Mouse (Mus musculus): ENCODE results near the gene 6330409D20Rik. TPM values are rescaled to one million over a fixed set of nuclear protein-coding genes. Genes with fewer than 3 reads are reported as not detected.

The 6330409D20Rik gene
- total RNA-seq, 1 experiment from 2014 or later: not detected

DNA sequence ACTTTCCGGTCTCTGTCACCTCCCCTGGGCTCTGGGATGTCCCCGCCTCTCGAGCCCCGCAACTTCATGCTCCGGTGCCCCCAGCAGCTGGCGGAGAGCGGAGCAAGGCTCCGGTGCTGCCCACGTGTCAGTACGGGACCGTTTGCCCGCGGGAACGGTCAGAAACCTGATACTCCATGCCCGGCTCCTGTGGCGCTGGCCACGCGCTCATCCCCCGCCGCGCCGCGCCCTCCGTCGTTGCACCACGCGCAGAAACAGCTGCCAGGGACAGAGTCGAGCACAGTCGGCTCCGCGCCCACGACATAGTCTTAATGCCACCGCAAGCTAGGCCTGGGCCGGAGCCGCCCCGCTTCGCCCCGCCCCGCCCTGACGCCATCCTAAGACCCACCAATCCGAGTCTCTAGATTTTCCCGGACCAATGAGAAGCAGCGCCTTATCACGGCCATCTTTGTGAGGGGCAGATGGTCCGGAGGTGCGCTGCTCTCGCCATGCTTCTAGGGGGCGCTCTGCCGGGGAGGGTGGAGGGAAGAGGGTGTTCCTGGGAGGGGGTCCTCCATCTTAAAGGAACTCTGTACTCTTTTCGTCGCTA lies 46.9 kb downstream of the 6330409D20Rik start:
- DNase-seq: peak; percentile 93

DNA sequence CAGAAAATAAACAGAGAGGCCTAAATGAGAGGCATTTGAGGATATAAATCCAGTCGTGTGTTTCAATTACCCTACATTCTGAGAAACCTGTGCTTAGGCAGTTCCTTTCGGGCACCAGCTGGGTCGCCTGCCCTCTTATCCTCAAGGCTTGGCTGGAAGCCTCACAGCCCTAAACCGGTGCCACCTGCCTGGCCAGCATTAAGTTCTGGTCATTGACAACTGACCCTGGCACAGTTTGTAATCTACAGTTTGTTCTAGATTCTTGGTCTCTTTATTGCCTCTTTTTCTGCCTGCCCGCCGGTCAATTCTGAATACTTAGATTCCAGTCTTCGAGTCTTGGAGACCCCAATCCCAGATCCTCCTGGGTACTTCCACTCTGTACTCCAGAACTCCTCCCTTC lies 47.5 kb downstream of the 6330409D20Rik start:
- DNase-seq: no peak

DNA sequence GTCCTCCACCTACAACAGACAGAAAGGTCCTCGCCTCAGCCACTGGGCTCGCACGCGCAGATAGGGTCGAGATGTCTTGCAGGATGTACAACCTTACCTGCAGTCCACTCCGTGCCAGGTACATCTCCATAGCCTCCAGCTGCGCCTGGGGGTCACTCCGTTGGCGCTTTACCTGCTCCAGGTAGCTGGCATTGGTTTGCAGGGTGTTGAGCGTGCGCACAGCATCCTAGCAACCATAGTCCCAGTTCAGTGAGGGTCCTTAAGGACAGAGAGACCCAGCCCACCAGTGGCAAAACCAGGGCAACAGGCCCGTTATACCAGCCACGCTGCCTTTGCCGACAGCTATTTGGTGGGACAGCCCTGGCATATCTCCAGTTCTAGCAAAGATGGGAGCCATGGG lies 48.3 kb downstream of the 6330409D20Rik start:
- DNase-seq: no peak

DNA sequence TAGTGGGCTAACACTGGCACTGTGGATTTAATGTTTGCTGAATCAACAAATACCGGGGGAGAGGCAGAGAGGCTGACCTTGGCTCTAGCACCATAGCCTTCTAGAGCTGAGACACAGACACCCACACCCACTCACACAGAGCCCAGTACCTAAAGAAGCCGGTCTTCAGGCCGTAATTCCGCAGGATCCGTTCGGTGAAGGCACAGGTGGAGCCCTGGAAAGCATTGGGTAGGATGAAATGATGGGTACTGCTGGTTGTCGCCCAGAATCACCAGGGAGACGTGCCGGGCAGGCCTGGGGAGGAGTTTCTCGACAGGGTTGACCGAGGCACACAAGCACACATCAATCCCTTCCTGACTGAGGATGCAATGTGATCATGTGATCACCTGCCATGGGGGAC lies 49.8 kb downstream of the 6330409D20Rik start:
- no peak for DNase-seq

DNA sequence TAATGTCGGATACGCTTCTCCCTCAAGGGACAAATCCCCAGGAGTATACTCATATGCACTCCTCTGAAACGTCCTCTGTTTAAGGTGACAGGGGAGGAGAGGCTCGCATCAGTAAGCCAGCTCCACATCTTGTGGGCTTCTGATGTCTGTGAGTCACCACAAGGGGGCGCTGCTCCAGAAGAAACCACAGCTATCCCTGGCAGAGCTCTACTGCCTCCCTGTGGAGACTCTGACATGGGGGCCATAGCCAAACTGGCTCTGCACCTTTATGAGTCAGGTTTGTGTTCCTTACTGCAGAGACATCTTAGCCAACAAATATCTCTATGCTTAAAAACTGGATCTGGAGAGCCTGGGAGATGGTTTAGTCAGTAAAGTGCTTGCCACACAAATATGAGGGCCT lies 51.4 kb downstream of the 6330409D20Rik start:
- DNase-seq: peak; percentile 90

DNA sequence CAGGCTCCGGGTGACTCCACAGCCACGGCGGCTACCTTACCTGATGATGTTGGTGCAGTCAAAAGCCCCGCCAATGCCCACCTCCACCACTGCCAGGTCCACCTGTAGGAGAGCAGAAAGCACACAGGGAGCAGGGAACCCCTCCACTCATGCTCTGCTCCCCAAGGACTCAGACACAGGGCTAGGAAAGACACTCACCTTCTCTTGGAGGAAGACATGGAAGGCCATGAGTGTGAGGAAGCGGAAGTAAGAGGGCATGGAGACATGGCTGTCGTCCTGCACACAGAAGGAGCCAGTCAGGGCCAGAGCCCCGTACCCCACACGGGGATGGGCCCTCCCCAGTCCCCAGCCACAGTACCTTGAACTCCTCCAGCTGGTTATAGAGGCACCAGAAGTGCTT lies 53.3 kb downstream of the 6330409D20Rik start:
- DNase-seq: no peak

DNA sequence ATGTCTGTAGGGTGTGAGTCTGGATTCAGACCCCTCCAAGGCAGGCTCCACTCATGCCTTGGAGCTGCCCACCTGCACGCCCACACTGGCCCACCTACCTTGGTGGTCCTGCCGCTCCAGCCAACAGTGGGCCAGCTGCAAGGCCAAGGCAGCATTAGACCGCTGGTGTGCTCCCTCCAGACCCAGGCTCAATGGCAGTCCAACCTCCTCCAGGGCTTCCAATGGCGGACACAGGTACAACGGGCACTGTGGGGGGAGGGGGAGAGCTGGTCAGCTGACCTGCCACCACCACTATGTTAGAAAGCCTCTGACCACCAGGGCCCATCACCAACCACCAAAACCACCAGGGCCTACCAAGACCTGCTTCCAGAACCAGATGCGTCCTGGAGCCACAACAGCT lies 54.2 kb downstream of the 6330409D20Rik start:
- no peak for DNase-seq

DNA sequence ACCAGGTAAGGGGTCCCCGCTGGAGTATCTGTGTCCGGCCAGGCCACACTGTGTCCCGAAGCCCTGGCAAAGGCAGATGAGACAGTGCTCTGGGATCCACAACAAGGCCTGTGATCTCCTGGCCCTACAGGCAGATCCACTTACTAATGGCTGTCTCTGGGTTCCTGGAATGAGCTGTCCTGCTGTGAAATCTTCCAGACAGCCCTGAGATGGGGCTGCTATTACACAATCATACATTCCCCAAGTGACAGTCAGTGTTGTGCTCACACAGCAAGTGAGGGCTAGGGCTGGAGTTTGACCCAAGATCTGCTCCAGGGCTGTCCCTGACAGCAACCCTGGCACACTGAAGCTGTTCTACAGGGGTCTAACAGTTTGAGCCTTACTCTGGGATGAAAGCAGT lies 55.0 kb downstream of the 6330409D20Rik start:
- DNase-seq: no peak

DNA sequence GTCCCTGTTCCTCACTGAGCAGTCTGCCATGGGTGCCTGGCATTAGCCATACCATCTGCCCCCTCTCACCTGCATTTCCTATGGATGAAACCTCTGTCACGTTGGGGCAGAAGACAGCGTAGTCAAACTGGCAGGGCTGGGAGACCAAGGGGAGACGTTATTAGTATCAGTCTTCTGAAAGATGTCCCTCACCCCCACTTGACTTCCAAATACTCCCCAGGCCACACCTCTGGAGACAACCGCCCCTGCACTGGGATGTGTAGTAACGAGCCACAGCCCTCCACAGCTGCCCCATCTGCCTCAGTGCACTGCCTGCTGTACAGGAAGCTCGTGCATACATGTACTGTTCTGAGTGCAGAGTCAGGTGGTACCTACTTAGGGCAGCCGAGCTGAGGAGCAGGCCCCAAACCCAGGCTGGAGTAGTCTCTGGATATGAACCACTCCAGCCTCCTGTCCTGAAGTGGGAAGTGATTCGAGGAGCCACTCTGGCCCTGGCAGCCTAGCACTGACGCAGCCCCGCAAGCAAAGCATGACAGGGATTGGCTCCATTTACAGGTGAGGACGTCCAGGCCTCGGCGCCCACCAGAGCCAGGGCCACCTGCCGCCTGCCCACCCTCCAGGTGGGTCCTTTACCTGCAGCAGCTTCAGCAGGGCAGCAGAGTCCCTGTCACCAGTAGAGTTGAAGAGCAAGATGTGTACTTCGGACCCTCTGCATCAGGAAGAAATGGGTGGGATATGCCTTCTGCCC lies 56.0 kb downstream of the 6330409D20Rik start:
- DNase-seq: no peak

DNA sequence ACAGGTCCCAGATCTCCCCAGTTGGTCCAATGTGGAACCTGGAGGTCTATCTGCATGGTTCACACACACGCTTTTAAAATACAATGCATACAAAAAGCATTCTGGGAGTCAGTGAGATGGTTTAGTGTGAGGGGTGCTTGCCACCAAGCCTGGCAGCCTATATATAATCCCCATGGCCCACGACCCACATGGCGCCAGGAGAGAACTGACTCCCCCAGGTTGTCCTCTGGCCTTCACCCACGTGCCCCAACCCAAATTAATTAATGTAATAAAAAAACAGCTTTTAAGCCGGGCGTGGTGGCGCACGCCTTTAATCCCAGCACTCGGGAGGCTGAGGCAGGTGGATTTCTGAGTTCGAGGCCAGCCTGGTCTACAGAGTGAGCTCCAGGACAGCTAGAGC lies 57.1 kb downstream of the 6330409D20Rik start:
- no peak for DNase-seq

DNA sequence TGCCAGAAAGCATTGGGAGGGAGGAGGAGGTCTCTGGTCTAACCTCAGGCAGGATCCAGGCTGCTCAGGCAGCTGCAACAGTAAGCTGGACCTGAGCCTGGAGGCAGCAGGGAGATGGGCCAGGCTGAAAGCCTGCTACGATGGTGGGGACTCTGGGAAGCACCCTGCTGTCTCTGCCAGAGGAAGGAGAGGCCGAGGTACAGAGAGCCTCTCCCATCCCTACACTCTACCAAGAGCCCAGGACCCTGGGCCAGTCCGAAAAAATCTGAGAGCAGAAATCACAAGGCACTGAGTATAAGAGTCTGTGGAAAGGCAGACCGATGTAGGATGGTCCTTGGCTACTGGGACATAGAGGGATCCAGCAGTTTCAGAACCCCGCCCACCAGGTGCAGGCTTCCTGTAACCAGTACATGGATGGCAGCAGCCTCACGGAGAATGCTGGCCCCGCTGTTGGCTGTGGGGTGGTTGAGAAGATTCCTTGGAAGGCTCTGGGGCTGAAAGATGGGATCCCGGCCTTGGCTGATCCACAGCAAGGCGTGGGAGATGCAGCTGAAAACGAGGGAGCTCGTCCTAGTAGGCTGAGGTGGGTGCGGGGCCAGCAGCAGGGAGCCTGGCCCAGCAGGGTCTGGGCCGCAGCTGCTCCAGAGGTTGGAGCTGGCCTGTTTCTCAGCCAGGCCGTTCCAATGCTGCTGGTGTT lies 57.9 kb downstream of the 6330409D20Rik start:
- DNase-seq: no peak

Small RNA genes within 50 kb of the gene (microRNA-seq; reads per million reads assigned to microRNA genes)
- 0 to 0.36 reads per million in 2 experiments for gene Mir2861
- gene Mir3960: 0 reads per million in 2 experiments
- gene Mir8093: 0 reads per million in 2 experiments

Other genes starting within 250 kb of the 6330409D20Rik start
- gene Fam102a, start 205.7 kb downstream of the 6330409D20Rik start, total RNA-seq (2021): 32.3 and 35.5 TPM in 2 replicates
- gene Dpm2, start 170.2 kb downstream of the 6330409D20Rik start, total RNA-seq (2021): 63.7 and 66.8 TPM in 2 replicates
- not detected in 2 replicates for gene Pip5kl1, start 166.2 kb downstream of the 6330409D20Rik start, total RNA-seq (2021)
- gene 9430097D07Rik, start 165.3 kb downstream of the 6330409D20Rik start, total RNA-seq (2021): not detected in 2 replicates
- gene St6galnac4, start 153.9 kb downstream of the 6330409D20Rik start, total RNA-seq (2021): 8.8 and 9.4 TPM in 2 replicates
- gene St6galnac6, start 141.3 kb downstream of the 6330409D20Rik start, total RNA-seq (2021): 48.4 and 56.0 TPM in 2 replicates
- gene Ak1, start 119.3 kb downstream of the 6330409D20Rik start, total RNA-seq (2021): 43.4 and 61.9 TPM in 2 replicates
- gene Eng, start 94.4 kb downstream of the 6330409D20Rik start, total RNA-seq (2021): 105 and 106 TPM in 2 replicates
- gene Fpgs, start 36.9 kb downstream of the 6330409D20Rik start, total RNA-seq (2021): 12.5 and 15.4 TPM in 2 replicates
- 83.6 and 96.8 TPM in 2 replicates for gene Cdk9, start 27.9 kb downstream of the 6330409D20Rik start, total RNA-seq (2021)
- gene Sh2d3c, start 20.0 kb downstream of the 6330409D20Rik start, total RNA-seq (2021): 14.3 and 23.7 TPM in 2 replicates
- 24.7 and 30.8 TPM in 2 replicates for gene Tor2a, start 16.2 kb upstream of the 6330409D20Rik start, total RNA-seq (2021)
- 0.15 and 0.24 TPM in 2 replicates for gene Ttc16, start 34.6 kb upstream of the 6330409D20Rik start, total RNA-seq (2021)
- 5.7 and 5.9 TPM in 2 replicates for gene Ptrh1, start 34.8 kb upstream of the 6330409D20Rik start, total RNA-seq (2021)
- gene Cfap157, start 43.4 kb upstream of the 6330409D20Rik start, total RNA-seq (2021): not detected in 2 replicates
- gene Stxbp1, start 106.2 kb upstream of the 6330409D20Rik start, total RNA-seq (2021): 15.6 and 22.2 TPM in 2 replicates
- gene Fam129b, start 135.1 kb upstream of the 6330409D20Rik start, total RNA-seq (2021): 14.0 and 15.2 TPM in 2 replicates
- 133 and 250 TPM in 2 replicates for gene Rpl12, start 220.5 kb upstream of the 6330409D20Rik start, total RNA-seq (2021)
- gene Lrsam1, start 220.6 kb upstream of the 6330409D20Rik start, total RNA-seq (2021): 17.4 and 28.7 TPM in 2 replicates
- 15.0 and 24.4 TPM in 2 replicates for gene Slc2a8, start 241.1 kb upstream of the 6330409D20Rik start, total RNA-seq (2021)